Mouse (Mus musculus): ENCODE measurements around the gene Tekt3.

DNA sequence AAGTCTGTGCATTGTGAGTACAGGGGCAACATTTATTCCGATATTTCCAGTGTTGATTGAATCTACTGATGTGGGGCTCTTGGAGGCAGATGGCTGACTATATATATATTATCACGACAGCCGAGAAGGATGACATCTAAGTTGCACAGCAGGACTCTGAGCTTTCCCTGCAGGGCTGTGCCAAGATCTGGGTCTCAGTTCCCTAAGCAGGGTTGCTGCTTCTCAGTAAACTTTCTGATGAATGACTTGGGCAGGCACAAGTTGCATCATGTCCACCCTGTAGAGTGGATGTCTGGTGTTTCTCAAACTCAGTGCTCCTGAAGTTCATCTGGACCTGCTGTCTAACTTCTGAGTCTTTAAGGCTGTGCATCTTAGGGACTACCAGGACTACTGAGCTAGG lies 15.7 kb upstream of the Tekt3 start:
- TF ChIP-seq ZC3H11A (IDR thresholded peaks at IDR 0.05; ENCODE audit: borderline replicate concordance, low read depth, low read length) (no peak), MAFK (IDR thresholded peaks at IDR 0.05; ENCODE audit: insufficient read depth, low read depth, low read length) (no peak)

All from ES-E14 (cell line).